17 mouse cellular contexts compared by ENCODE assay signal in the genomic region with DNA sequence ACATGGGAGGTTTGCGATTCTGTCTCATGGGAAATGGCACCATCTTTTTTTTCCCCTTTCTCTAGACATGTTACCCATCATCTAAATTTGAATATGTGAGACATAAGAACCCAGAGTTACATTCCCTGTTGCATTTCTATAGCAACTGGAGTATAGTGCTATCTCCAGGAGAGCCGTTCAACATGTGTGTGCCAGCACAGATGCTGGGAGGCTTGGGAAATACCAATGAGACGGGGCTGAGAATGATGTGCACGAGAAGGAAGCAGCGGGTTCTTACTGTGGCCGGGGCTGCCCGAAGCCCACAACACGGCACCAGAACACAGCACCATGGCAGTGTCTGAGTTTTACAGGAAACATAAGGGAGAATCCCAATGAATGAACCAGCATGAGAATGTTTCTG. TPM values are rescaled to one million over a fixed set of nuclear protein-coding genes. Genes with fewer than 3 reads are reported as not detected.
DNase-seq lines count a peak whose midpoint lies in the region; ATAC-seq and TF ChIP-seq lines count a peak whose summit lies in the region.
"Had no signal": no experiment of that assay in that cellular context is flagged by ENCODE, and none has a peak within 500 bp of the region (broad histone marks: within the 10 kb centered on the region; RNA-seq: fewer than 3 reads in every experiment).

No protein-coding gene starts in this region.

- peak; percentile 79 for ATAC-seq in forebrain, postnatal 0 days
- ATAC-seq in forebrain, embryonic 14.5 days, result no peak
- no peak for ATAC-seq in midbrain, embryonic 11.5 days (ENCODE audit: low FRiP score)
- ATAC-seq in midbrain, embryonic 14.5 days (ENCODE audit: low FRiP score, low TSS enrichment), result no peak
- ATAC-seq: forebrain, embryonic 13.5 days; forebrain, embryonic 16.5 days had no signal

- no peak overlapping the region for H3K4me3 ChIP-seq in forebrain, postnatal 0 days (ENCODE audit: low read depth, low read length)
- H3K4me3 ChIP-seq in forebrain, embryonic 14.5 days (ENCODE audit: low read depth, low read length), result no peak overlapping the region
- no peak overlapping the region for H3K4me3 ChIP-seq in midbrain, embryonic 11.5 days (ENCODE audit: low read depth, low read length)
- no peak overlapping the region for H3K4me3 ChIP-seq in midbrain, embryonic 14.5 days (replicated peaks; ENCODE audit: low read depth, low read length)
- H3K4me3 ChIP-seq: forebrain, embryonic 13.5 days had no signal

- no peaks in the 10 kb centered on the region for H3K27me3 ChIP-seq in forebrain, postnatal 0 days (ENCODE audit: insufficient read depth, low read length)
- no peaks in the 10 kb centered on the region for H3K27me3 ChIP-seq in forebrain, embryonic 14.5 days (replicated peaks; ENCODE audit: control insufficient read depth, insufficient read depth, low read length)
- no peaks in the 10 kb centered on the region for H3K27me3 ChIP-seq in midbrain, embryonic 11.5 days (ENCODE audit: control insufficient read depth, insufficient read depth, low read length)
- H3K27me3 ChIP-seq in midbrain, embryonic 14.5 days (ENCODE audit: control insufficient read depth, insufficient read depth, low read length), result no peaks in the 10 kb centered on the region
- H3K27me3 ChIP-seq: forebrain, embryonic 13.5 days had no signal

- no peak overlapping the region for H3K4me2 ChIP-seq in forebrain, postnatal 0 days (ENCODE audit: low read depth)
- H3K4me2 ChIP-seq in forebrain, embryonic 14.5 days (ENCODE audit: low read length), result no peak overlapping the region
- no peak overlapping the region for H3K4me2 ChIP-seq in midbrain, embryonic 11.5 days
- no peak overlapping the region for H3K4me2 ChIP-seq in midbrain, embryonic 14.5 days (ENCODE audit: low read length)
- H3K4me2 ChIP-seq: forebrain, embryonic 13.5 days had no signal

- no peak for TF ChIP-seq CTCF in forebrain, postnatal 0 days (IDR thresholded peaks at IDR 0.05; ENCODE audit: low read depth)

- DNase-seq in forebrain, postnatal 0 days, result peak; percentile 32
- no peak for DNase-seq in forebrain, embryonic 14.5 days (ENCODE audit: low spot score)
- peak; percentile 49 for DNase-seq in midbrain, embryonic 11.5 days (ENCODE audit: low spot score, missing footprints)
- no peak for DNase-seq in midbrain, embryonic 14.5 days
- peak; percentile 39 for DNase-seq in brain, adult 2 months (ENCODE audit: low read depth, low spot score)
- DNase-seq in heart, adult 8-10 months (ENCODE audit: low spot score), result no peak
- DNase-seq: adrenal gland, adult 2 months; adrenal gland, postnatal 10 days; adrenal gland, postnatal 25 days; cerebellum, adult 11-12 months; cerebellum, adult 2 months; cerebellum, adult 9-10 months; cerebellum, postnatal 10 days; cerebellum, postnatal 25 days had no signal

- H3K4me1 ChIP-seq in forebrain, postnatal 0 days (ENCODE audit: insufficient read depth), result no peaks in the 10 kb centered on the region
- no peaks in the 10 kb centered on the region; the same call in 1 of the 2 replicates for H3K4me1 ChIP-seq in forebrain, embryonic 14.5 days (ENCODE audit: control insufficient read depth, insufficient read depth, low read length)
- H3K4me1 ChIP-seq in midbrain, embryonic 11.5 days (ENCODE audit: control insufficient read depth, insufficient read depth, low read length), result no peaks in the 10 kb centered on the region
- H3K4me1 ChIP-seq in midbrain, embryonic 14.5 days (ENCODE audit: control insufficient read depth, insufficient read depth, low read length), result no peaks in the 10 kb centered on the region

- H3K27ac ChIP-seq in forebrain, postnatal 0 days (ENCODE audit: low read depth, low read length), result no peak overlapping the region; the same call in 1 of the 2 replicates
- no peak overlapping the region for H3K27ac ChIP-seq in forebrain, embryonic 14.5 days (ENCODE audit: low read depth, low read length)
- no peak overlapping the region for H3K27ac ChIP-seq in midbrain, embryonic 11.5 days (ENCODE audit: low read depth, low read length)
- no peak overlapping the region for H3K27ac ChIP-seq in midbrain, embryonic 14.5 days (replicated peaks; ENCODE audit: low read depth, low read length)
- H3K27ac ChIP-seq: forebrain, embryonic 13.5 days had no signal

- no peak overlapping the region for H3K9ac ChIP-seq in forebrain, postnatal 0 days
- H3K9ac ChIP-seq in forebrain, embryonic 14.5 days (ENCODE audit: low read length), result no peak overlapping the region
- H3K9ac ChIP-seq in midbrain, embryonic 11.5 days (ENCODE audit: low read length), result no peak overlapping the region
- H3K9ac ChIP-seq in midbrain, embryonic 14.5 days (replicated peaks; ENCODE audit: low read length), result no peak overlapping the region
- H3K9ac ChIP-seq: forebrain, embryonic 13.5 days had no signal

- H3K36me3 ChIP-seq in forebrain, postnatal 0 days (ENCODE audit: insufficient read depth), result no peaks in the 10 kb centered on the region
- H3K36me3 ChIP-seq in forebrain, embryonic 14.5 days (ENCODE audit: control insufficient read depth, insufficient read depth, low read length), result no peaks in the 10 kb centered on the region
- H3K36me3 ChIP-seq in midbrain, embryonic 11.5 days (ENCODE audit: control insufficient read depth, insufficient read depth, low read length), result no peaks in the 10 kb centered on the region
- H3K36me3 ChIP-seq in midbrain, embryonic 14.5 days (ENCODE audit: control insufficient read depth, insufficient read depth, low read length), result no peaks in the 10 kb centered on the region

- WGBS in forebrain, postnatal 0 days, result 72% methylated on average over 8 of the region's 8 CpGs
- WGBS in forebrain, embryonic 14.5 days, result 94% methylated on average over 8 of the region's 8 CpGs
- 92% methylated on average over 8 of the region's 8 CpGs for WGBS in midbrain, embryonic 11.5 days
- WGBS in midbrain, embryonic 14.5 days, result 93% methylated on average over 8 of the region's 8 CpGs

- no peaks in the 10 kb centered on the region for H3K9me3 ChIP-seq in forebrain, postnatal 0 days (ENCODE audit: low read length)
- no peaks in the 10 kb centered on the region for H3K9me3 ChIP-seq in forebrain, embryonic 14.5 days (replicated peaks; ENCODE audit: control insufficient read depth, low read length)
- H3K9me3 ChIP-seq in midbrain, embryonic 11.5 days (ENCODE audit: control insufficient read depth, low read length), result no peaks in the 10 kb centered on the region
- H3K9me3 ChIP-seq in midbrain, embryonic 14.5 days (ENCODE audit: control insufficient read depth, low read length), result no peaks in the 10 kb centered on the region
- H3K9me3 ChIP-seq: forebrain, embryonic 13.5 days had no signal

RNA-seq across cellular contexts. Expression of a gene that starts 29.5 kb away (rescaled TPM):
- 12.2 and 16.4 TPM in 2 replicates for total RNA-seq in forebrain, postnatal 0 days (2014; rRNA removed)
- polyA plus RNA-seq in forebrain, postnatal 0 days (2015; fragmentation: Nextera tagmentation; extraction: Ambion mirVana), result 6.6 and 8.8 TPM in 2 replicates
- 5.1 and 7.5 TPM in 2 replicates for polyA plus RNA-seq in forebrain, embryonic 14.5 days (2014; fragmentation: Nextera tagmentation; extraction: Ambion mirVana)
- polyA plus RNA-seq in midbrain, embryonic 11.5 days (2014; fragmentation: Nextera tagmentation; extraction: Ambion mirVana), result 15.7 and 16.2 TPM in 2 replicates
- polyA plus RNA-seq in midbrain, embryonic 14.5 days (2014; fragmentation: Nextera tagmentation; extraction: Ambion mirVana), result 6.6 and 8.6 TPM in 2 replicates
- 10 to 100 TPM; 19.1 to 22.9 (median 20.8) TPM for total RNA-seq in heart, adult 8-10 months (2022)
- total RNA-seq: MEL had no signal

Comparison
In these comparisons a context has a peak if more than half of its experiments do, and no peak if none do; other contexts are left out.
1. DNase-seq: peak in forebrain, postnatal 0 days (single experiment), midbrain, embryonic 11.5 days (single experiment) and brain, adult 2 months (single experiment); none in forebrain, embryonic 14.5 days (single experiment), midbrain, embryonic 14.5 days (single experiment) and heart, adult 8-10 months (single experiment).